Mouse (Mus musculus): ENCODE measurements around the gene Cd8a. TPM values are rescaled to one million over a fixed set of nuclear protein-coding genes. Genes with fewer than 3 reads are reported as not detected.
A peak's percentile ranks its signal among the peaks of the same experiment; 100 is the strongest.

The Cd8a gene
- total and polyA plus RNA-seq, 2 experiments from 2014 or later, result not detected

DNA sequence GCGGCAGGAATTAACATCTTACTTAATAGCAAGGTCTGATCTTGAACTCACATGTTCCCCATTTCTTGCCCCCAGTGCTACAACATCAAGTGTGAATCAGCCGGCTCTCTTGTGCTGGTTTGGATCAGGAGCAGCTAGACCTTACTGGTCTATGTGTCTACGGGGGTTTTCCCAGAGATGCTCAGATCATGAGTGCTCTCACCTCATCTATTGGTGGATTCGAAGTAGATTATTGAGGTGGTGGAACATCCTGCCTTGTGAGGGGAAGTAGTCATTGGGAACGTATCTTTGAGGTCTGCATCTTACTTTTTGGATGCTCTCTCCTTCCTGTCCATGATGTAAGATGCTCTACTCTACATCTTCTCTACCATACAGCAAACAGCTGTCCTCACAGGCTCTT lies 8.4 kb downstream of the Cd8a start:
- H3K27ac ChIP-seq, result no peak overlapping the region
- WGBS, result 95% methylated on average over 5 of the region's 5 CpGs
- DNase-seq (ENCODE audit: low spot score) (no peak), ATAC-seq (no peak)
- H3K36me3 ChIP-seq (ENCODE audit: insufficient read depth, low read length), result no peaks in the 10 kb centered on the region
- H3K4me1 ChIP-seq (ENCODE audit: insufficient read depth, low read length), result no peaks in the 10 kb centered on the region
- H3K4me2 ChIP-seq (ENCODE audit: low read depth, low read length), result no peak overlapping the region
- no peaks in the 10 kb centered on the region for H3K9me3 ChIP-seq (ENCODE audit: low read length)
- H3K9ac ChIP-seq (replicated peaks; ENCODE audit: low read length), result no peak overlapping the region
- no peaks in the 10 kb centered on the region for H3K27me3 ChIP-seq (ENCODE audit: insufficient read depth, low read length)
- TF ChIP-seq CTCF (IDR thresholded peaks at IDR 0.05; ENCODE audit: low read depth), result no peak
- no peak overlapping the region for H3K4me3 ChIP-seq (ENCODE audit: low read length)

DNA sequence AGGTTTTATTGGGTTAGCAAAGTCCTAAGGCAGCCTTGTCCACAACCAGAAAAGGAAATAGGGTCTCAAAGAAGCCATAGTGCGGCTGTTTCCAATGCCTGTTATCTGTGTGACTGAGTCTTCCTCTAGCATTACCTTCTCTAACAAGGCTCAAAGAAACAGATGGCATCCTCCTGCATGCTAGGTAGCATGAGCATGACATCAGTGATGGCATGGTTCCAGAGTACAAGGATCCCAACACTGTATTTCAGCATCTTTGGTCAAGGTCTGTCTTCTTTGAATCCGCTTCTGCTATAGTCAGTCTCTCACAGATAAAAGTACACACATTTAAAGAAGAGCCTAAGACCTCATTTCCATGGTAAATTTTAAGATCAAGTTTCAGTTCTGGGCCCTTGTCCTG lies 17.3 kb downstream of the Cd8a start:
- Histone ChIP-seq H3K4me1 (ENCODE audit: insufficient read depth, low read length) (no peaks in the 10 kb centered on the region), H3K36me3 (ENCODE audit: insufficient read depth, low read length) (no peaks in the 10 kb centered on the region; the same call in 1 of the 2 replicates), H3K9ac (replicated peaks; ENCODE audit: low read length) (no peak overlapping the region), H3K27ac (no peak overlapping the region), H3K4me3 (ENCODE audit: low read length) (no peak overlapping the region), H3K9me3 (ENCODE audit: low read length) (no peaks in the 10 kb centered on the region), H3K27me3 (ENCODE audit: insufficient read depth, low read length) (no peaks in the 10 kb centered on the region), H3K4me2 (ENCODE audit: low read depth, low read length) (no peak overlapping the region)
- ATAC-seq (no peak), DNase-seq (ENCODE audit: low spot score) (peak; percentile 50)
- no peak for TF ChIP-seq CTCF (IDR thresholded peaks at IDR 0.05; ENCODE audit: low read depth)
- 91% methylated on average over 2 of the region's 2 CpGs for WGBS

DNA sequence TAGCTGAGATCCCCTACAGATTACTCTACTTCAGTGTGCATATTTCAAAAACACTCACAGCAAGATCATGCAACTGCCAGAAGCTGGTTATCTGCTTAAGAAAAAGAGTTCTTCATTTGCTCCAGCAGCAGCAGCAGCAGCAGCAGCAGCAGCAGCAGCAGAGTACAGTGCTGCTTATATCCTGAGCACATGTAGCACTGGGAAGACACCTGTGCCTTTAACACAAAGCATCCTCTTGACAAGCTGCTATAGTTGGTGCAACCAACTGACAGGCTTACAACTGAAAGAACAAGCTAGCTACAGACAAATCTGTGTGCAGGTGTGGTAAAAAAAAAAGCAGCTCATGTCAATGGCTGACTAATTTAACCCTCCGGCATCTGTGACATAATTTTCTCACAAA lies 22.8 kb downstream of the Cd8a start:
- no peaks in the 10 kb centered on the region for H3K9me3 ChIP-seq (ENCODE audit: low read length)
- TF ChIP-seq CTCF (IDR thresholded peaks at IDR 0.05; ENCODE audit: low read depth), result no peak
- no peak for ATAC-seq
- H3K4me3 ChIP-seq (ENCODE audit: low read length), result no peak overlapping the region
- H3K9ac ChIP-seq (replicated peaks; ENCODE audit: low read length), result no peak overlapping the region
- no peaks in the 10 kb centered on the region for H3K4me1 ChIP-seq (ENCODE audit: insufficient read depth, low read length)
- no peaks in the 10 kb centered on the region for H3K27me3 ChIP-seq (ENCODE audit: insufficient read depth, low read length)
- WGBS, result 93% methylated on average over 1 of the region's 1 CpGs
- no peak overlapping the region for H3K27ac ChIP-seq
- DNase-seq (ENCODE audit: low spot score), result no peak
- no peak overlapping the region for H3K4me2 ChIP-seq (ENCODE audit: low read depth, low read length)
- no peaks in the 10 kb centered on the region; the same call in 1 of the 2 replicates for H3K36me3 ChIP-seq (ENCODE audit: insufficient read depth, low read length)

DNA sequence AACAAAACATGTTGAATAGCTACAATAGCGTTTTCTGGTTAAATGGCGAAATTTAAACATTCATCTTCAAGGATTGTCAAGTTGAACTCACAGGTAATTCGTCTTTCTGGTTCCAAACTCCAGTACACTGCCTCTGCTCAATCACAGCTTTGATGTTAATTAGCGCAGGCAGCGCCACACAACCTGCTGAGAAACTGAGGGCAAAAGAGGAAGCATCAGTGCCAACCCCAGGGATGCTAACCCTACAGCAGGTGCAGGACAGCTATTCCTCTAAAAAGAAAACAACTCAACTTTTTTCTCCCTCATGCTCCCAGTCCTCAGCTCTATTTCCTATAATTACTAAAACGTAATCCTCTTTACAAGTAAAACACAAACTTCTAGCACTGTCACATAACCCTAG lies 23.5 kb downstream of the Cd8a start:
- no peaks in the 10 kb centered on the region for H3K4me1 ChIP-seq (ENCODE audit: insufficient read depth, low read length)
- H3K4me3 ChIP-seq (ENCODE audit: low read length), result no peak overlapping the region
- no peak overlapping the region for H3K4me2 ChIP-seq (ENCODE audit: low read depth, low read length)
- no peaks in the 10 kb centered on the region for H3K9me3 ChIP-seq (ENCODE audit: low read length)
- no peak for TF ChIP-seq CTCF (IDR thresholded peaks at IDR 0.05; ENCODE audit: low read depth)
- H3K36me3 ChIP-seq (ENCODE audit: insufficient read depth, low read length), result no peaks in the 10 kb centered on the region; the same call in 1 of the 2 replicates
- 80% methylated on average over 6 of the region's 6 CpGs for WGBS
- ATAC-seq (no peak), DNase-seq (ENCODE audit: low spot score) (no peak)
- no peak overlapping the region for H3K27ac ChIP-seq
- no peaks in the 10 kb centered on the region for H3K27me3 ChIP-seq (ENCODE audit: insufficient read depth, low read length)
- no peak overlapping the region for H3K9ac ChIP-seq (replicated peaks; ENCODE audit: low read length)

DNA sequence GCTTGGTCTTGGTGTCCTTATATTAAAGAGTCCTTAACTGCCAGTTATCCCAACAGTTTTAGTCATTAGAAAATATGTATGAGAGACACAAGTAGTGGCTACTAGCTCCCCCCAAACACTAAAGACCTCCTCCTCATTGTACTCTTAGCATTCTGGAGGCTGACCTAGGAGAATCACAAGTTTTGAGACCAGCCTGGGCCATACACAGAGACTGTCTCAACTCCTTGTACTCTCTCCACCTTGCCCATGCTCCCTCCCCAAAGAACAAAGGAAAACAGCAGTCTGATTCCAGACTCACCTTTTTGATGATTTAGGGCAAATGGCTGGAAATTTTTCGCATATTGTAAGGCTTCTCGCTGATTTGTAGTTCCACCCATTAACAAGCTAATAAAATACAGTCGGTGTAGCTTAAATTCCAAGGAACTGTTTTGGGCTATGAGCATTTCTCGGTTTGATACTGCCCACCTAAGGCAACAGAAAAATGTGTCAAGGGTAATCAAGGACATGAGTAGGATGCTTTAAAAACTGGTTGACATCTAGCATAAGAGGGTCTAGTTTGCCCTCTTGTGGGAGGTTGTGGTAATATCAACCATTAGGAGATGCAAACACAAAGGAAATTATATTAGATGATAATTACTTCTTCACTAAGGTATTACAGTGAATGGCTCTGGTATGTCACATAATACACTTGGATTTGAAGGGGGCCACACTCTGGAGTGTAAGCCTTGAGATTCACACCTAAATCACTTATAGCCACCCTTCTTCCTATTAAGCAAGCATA lies 25.8 kb downstream of the Cd8a start:
- Histone ChIP-seq H3K27me3 (ENCODE audit: insufficient read depth, low read length) (no peaks in the 10 kb centered on the region), H3K4me2 (ENCODE audit: low read depth, low read length) (no peak overlapping the region), H3K36me3 (ENCODE audit: insufficient read depth, low read length) (no peaks in the 10 kb centered on the region; the same call in 1 of the 2 replicates), H3K4me3 (ENCODE audit: low read length) (no peak overlapping the region), H3K27ac (peak overlapping the region; percentile 32; the same call in 1 of the 2 replicates), H3K4me1 (ENCODE audit: insufficient read depth, low read length) (no peaks in the 10 kb centered on the region), H3K9ac (replicated peaks; ENCODE audit: low read length) (no peak overlapping the region), H3K9me3 (ENCODE audit: low read length) (no peaks in the 10 kb centered on the region)
- DNase-seq (ENCODE audit: low spot score) (peak; percentile 81), ATAC-seq (peak; percentile 78)
- TF ChIP-seq CTCF (IDR thresholded peaks at IDR 0.05; ENCODE audit: low read depth), result peak; percentile 80
- WGBS, result 73% methylated on average over 4 of the region's 4 CpGs

DNA sequence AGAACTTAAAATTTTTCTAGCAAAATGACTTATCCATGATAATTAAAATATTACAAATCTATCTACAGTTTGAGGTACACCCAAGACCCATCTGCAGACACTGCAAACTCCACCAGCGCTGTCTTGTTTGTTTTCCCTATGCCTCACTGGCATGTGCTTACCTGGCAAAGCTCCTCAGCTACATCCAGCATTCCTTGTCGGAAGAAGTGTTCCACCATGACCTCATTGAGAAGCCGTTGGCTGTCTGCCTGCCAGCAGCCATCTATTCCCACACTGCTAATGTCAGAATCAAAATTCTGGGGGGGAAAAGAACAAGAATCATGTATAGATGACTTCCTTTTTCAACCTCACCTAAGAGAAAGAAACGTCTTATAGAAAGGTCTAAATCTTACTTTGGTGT lies 41.4 kb downstream of the Cd8a start:
- no peak for TF ChIP-seq CTCF (IDR thresholded peaks at IDR 0.05; ENCODE audit: low read depth)
- no peak for ATAC-seq
- Histone ChIP-seq H3K4me3 (ENCODE audit: low read length) (no peak overlapping the region), H3K9me3 (ENCODE audit: low read length) (no peaks in the 10 kb centered on the region), H3K4me2 (ENCODE audit: low read depth, low read length) (no peak overlapping the region), H3K4me1 (ENCODE audit: insufficient read depth, low read length) (no peaks in the 10 kb centered on the region), H3K27ac (no peak overlapping the region), H3K9ac (replicated peaks; ENCODE audit: low read length) (no peak overlapping the region), H3K27me3 (ENCODE audit: insufficient read depth, low read length) (no peaks in the 10 kb centered on the region), H3K36me3 (ENCODE audit: insufficient read depth, low read length) (no peaks in the 10 kb centered on the region)
- peak; percentile 12 for DNase-seq (ENCODE audit: low spot score)
- 68% methylated on average over 4 of the region's 4 CpGs for WGBS

DNA sequence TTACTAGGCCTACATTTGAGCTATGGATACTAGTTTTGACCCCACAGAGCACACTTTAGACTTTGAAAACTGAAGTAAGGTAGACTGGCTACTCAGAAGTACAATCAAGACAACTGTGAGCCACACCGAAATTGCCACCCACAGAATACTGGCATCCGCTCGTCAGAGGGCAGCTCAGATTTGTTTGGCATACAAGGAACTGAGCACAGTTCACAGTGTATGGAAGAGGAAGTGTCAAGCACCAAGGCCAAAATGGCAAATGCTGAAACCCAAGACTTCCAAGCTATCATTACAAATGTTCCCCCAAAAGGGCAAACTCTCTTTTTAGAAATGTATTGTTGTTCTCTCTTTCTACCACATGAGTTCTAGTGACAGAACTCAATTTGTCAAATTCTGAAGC lies 42.2 kb downstream of the Cd8a start:
- 85% methylated on average over 3 of the region's 3 CpGs for WGBS
- no peak for ATAC-seq
- Histone ChIP-seq H3K9ac (replicated peaks; ENCODE audit: low read length) (no peak overlapping the region), H3K9me3 (ENCODE audit: low read length) (no peaks in the 10 kb centered on the region), H3K4me1 (ENCODE audit: insufficient read depth, low read length) (no peaks in the 10 kb centered on the region), H3K4me2 (ENCODE audit: low read depth, low read length) (no peak overlapping the region), H3K36me3 (ENCODE audit: insufficient read depth, low read length) (no peaks in the 10 kb centered on the region), H3K27ac (no peak overlapping the region), H3K4me3 (ENCODE audit: low read length) (no peak overlapping the region), H3K27me3 (ENCODE audit: insufficient read depth, low read length) (no peaks in the 10 kb centered on the region)
- DNase-seq (ENCODE audit: low spot score), result no peak
- TF ChIP-seq CTCF (IDR thresholded peaks at IDR 0.05; ENCODE audit: low read depth), result no peak
